Mouse (Mus musculus) limb, embryonic 13.5 days (tissue): ENCODE results near the gene Col5a2. TPM values are rescaled to one million over a fixed set of nuclear protein-coding genes. Genes with fewer than 3 reads are reported as not detected.

ENCODE experiments used
- polyA plus RNA-seq: library from polyadenylated mRNA; unstranded; fragments of >200 nt; fragmentation: Nextera tagmentation; extraction: Ambion mirVana; gene quantifications from 2 replicates; pipeline ENCODE4 v1.2.1, GENCODE M21; 2015

Gene Col5a2
- polyA plus RNA-seq, 1 experiment from 2014 or later, result 125 TPM

Other genes starting within 250 kb of the Col5a2 start
- 1,577 and 1,717 TPM in 2 replicates for gene Col3a1, start 191.7 kb downstream of the Col5a2 start, polyA plus RNA-seq